Mouse (Mus musculus) ES-E14 (cell line): ENCODE results near the gene D930007J09Rik. TPM values are rescaled to one million over a fixed set of nuclear protein-coding genes. Genes with fewer than 3 reads are reported as not detected.

Source experiments
- DNase-seq: peaks from one replicate; pipeline ENCODE4 v3.0.0-alpha.2; 2013; ENCODE audit warnings: low read depth, low spot score
- H3K27ac ChIP-seq: 2 replicates; pipeline ENCODE4 v1.5.1; 2012; ENCODE audit warnings: low read depth, mild to moderate bottlenecking, low read length, moderate library complexity, mixed read lengths; ENCODE audit not compliant: poor library complexity, insufficient read depth, severe bottlenecking
- H3K36me3 ChIP-seq: 2 replicates; pipeline ENCODE4 v1.6.1; 2012; ENCODE audit warnings: mild to moderate bottlenecking, low read length, moderate library complexity, mixed read lengths; ENCODE audit not compliant: control insufficient read depth, poor library complexity, insufficient read depth, severe bottlenecking
- H3K4me1 ChIP-seq, 2 experiments: fragments of 150-350 bp in 1 of 2; sonication (generic) in 1 of 2; 2 replicates each; pipeline ENCODE4 v1.6.1; 2012; ENCODE audit warnings: low read length in 2 of 2, mild to moderate bottlenecking in 1 of 2, mixed read lengths in 1 of 2; ENCODE audit not compliant: control insufficient read depth in 2 of 2, insufficient read depth in 2 of 2, poor library complexity in 1 of 2
- H3K4me3 ChIP-seq, 2 experiments: fragments of 150-350 bp in 1 of 2; sonication (generic) in 1 of 2; 2 replicates each; pipeline ENCODE4 v1.5.1; 2012; ENCODE audit warnings: low read length in 2 of 2, low read depth in 1 of 2, mild to moderate bottlenecking in 1 of 2, mixed read lengths in 1 of 2; ENCODE audit not compliant: insufficient read depth in 1 of 2, poor library complexity in 1 of 2, severe bottlenecking in 1 of 2
- H3K9ac ChIP-seq: 2 replicates; pipeline ENCODE4 v1.6.1; 2012; ENCODE audit warnings: low read depth, mild to moderate bottlenecking, low read length, mixed read lengths; ENCODE audit not compliant: poor library complexity, insufficient read depth, severe bottlenecking
- H3K9me3 ChIP-seq: fragments of 150-350 bp; sonication (generic); 2 replicates; pipeline ENCODE4 v1.6.1; 2012; ENCODE audit warnings: low read depth, mild to moderate bottlenecking, low read length; ENCODE audit not compliant: control insufficient read depth, insufficient read depth
- CHD2 ChIP-seq: IDR thresholded peaks from 2 replicates; pipeline ENCODE4 v1.6.1; 2014; ENCODE audit warnings: mild to moderate bottlenecking, low read depth, low read length, inconsistent platforms
- HCFC1 ChIP-seq: IDR thresholded peaks from 2 replicates; pipeline ENCODE4 v1.6.1; 2012; ENCODE audit warnings: low read length, inconsistent platforms, borderline replicate concordance; ENCODE audit not compliant: insufficient read depth
- MAFK ChIP-seq: IDR thresholded peaks from 2 replicates; pipeline ENCODE4 v1.6.1; 2014; ENCODE audit warnings: mild to moderate bottlenecking, low read depth, low read length, inconsistent platforms; ENCODE audit not compliant: insufficient read depth
- ZC3H11A ChIP-seq: IDR thresholded peaks from 2 replicates; pipeline ENCODE4 v1.6.1; 2012; ENCODE audit warnings: low read depth, mild to moderate bottlenecking, inconsistent platforms, low read length, borderline replicate concordance
- ZNF384 ChIP-seq: IDR thresholded peaks from 2 replicates; pipeline ENCODE4 v1.6.1; 2012; ENCODE audit warnings: low read depth, low read length, inconsistent platforms
- in situ Hi-C, 2 experiments: fragments of 600-800 bp; cut with MboI; formaldehyde crosslinking; loops; one replicate each; pipeline ENCODE4 v1.15.1; 2025; ENCODE audit warnings: low sequenced_read_pairs in 2 of 2, inconsistent platforms in 1 of 2; ENCODE audit not compliant: unreplicated experiment in 2 of 2
- total RNA-seq: library from RNA; depleted of rRNA; stranded (reverse); fragments of 300-350 nt; gene quantifications from 2 replicates; pipeline ENCODE4 v1.2.3, GENCODE M21; 2012

D930007J09Rik gene
- total RNA-seq, 1 experiment: 6.7 TPM

DNA sequence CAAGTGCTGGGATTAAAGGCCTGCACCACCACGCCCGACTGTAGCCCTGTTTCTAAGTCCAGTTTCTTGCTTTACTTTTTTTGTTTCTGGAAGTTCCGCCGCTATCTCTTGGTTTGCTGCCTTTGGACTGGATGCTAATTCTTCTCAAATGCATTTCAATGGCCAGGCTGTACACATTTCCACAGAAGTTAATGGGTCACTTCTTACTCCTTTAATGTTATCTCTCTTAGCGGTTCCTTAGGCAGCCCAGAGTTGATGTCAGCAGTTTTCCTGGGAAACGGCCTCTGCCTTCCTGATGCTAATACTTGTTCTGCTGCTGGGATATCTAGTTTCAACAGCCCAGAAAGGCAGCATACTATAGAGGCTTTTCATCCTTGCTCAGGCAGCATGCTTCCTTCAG lies 20.5 kb upstream of the D930007J09Rik start:
- H3K4me3 ChIP-seq: no peak overlapping the region
- H3K9ac ChIP-seq: no peak overlapping the region
- no peak for DNase-seq
- H3K4me1 ChIP-seq: peaks cover 0 to 2% of the 10 kb centered on the region in 2 experiments; a peak in 1 of 4 replicates
- in situ Hi-C loops: no loop called here
- no peaks in the 10 kb centered on the region for H3K9me3 ChIP-seq
- peaks cover 10% of the 10 kb centered on the region for H3K36me3 ChIP-seq
- no peak for TF ChIP-seq HCFC1
- TF ChIP-seq ZNF384: no peak
- no peak for TF ChIP-seq CHD2
- TF ChIP-seq MAFK: 0 out of 2 replicates have a peak, but pooled peaks have one; percentile 35
- H3K27ac ChIP-seq: no peak overlapping the region

DNA sequence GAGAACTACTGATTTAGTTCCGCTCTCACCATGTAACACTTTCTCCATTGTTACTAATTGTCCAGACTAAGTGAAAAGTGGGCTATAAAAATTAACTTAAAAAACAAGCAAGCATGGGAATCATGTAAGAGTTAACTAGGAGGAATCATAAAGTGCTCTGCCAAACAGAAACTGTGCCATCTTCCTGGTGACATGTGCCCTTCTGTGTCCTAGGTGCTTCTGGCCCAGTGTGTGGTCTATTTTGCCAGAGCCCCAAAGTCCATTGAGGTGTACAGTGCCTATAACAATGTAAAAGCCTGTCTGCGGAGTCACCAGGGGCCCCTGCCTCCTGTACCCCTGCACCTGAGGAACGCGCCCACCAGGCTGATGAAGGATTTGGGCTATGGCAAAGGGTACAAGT lies 19.0 kb upstream of the D930007J09Rik start:
- no peaks in the 10 kb centered on the region for H3K9me3 ChIP-seq
- H3K4me1 ChIP-seq: peaks cover 0 to 2% of the 10 kb centered on the region in 2 experiments; a peak in 1 of 4 replicates
- no peak overlapping the region for H3K4me3 ChIP-seq
- no peak overlapping the region for H3K9ac ChIP-seq
- no peak overlapping the region for H3K27ac ChIP-seq
- in situ Hi-C loops: no loop called here
- peaks cover 13% of the 10 kb centered on the region for H3K36me3 ChIP-seq
- no peak for DNase-seq
- no peak for TF ChIP-seq HCFC1
- no peak for TF ChIP-seq ZNF384
- no peak for TF ChIP-seq CHD2
- TF ChIP-seq ZC3H11A: no peak
- TF ChIP-seq MAFK: no peak

DNA sequence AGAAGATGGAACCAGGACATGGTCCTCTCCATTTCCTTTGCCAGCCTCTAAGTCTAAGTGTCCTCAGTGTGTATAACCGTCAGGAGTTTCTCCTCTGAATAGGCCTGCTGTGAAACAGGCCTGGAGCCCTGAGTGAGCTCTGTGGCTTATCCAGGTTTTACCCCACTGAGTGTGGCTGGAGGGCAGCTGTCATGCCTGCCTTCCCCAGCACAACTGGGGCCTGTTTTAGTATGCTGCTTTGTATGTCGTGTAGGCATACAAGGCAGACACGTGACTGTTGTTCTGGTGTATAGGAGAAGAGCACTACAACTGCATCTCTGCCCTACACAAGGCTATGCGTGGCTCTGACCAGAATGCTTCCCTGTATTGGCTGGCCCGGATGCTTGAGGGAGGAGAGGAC lies 17.3 kb upstream of the D930007J09Rik start:
- DNase-seq: no peak
- Histone ChIP-seq H3K27ac (no peak overlapping the region), H3K4me3 (no peak overlapping the region), H3K9ac (no peak overlapping the region), H3K9me3 (no peaks in the 10 kb centered on the region), H3K36me3 (peaks cover 15% of the 10 kb centered on the region), H3K4me1 (peaks cover 0 to 2% of the 10 kb centered on the region in 2 experiments; a peak in 1 of 4 replicates)
- no peak for TF ChIP-seq MAFK
- TF ChIP-seq ZC3H11A: no peak
- no peak for TF ChIP-seq CHD2
- TF ChIP-seq ZNF384: no peak
- no peak for TF ChIP-seq HCFC1
- in situ Hi-C loops: no loop called here

DNA sequence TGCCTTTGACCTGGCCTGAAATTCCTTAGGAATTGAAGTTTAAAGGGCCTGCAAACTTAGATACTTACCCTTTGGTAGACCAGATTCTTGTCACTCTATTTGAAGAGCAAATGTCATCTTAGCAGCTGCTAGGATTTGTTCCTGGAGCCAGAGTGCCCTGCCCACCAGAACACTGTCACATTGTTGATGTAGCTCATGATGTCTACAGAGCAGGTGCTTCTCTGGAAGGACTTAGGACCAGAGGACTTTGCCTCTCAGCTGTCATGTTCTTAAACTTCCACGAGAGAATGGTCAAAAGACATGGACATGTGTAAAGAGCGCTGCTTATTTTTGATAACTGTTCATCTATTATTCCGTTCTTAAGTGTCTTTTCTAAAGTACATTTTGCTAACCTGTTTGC lies 16.6 kb upstream of the D930007J09Rik start:
- Histone ChIP-seq H3K9ac (no peak overlapping the region), H3K9me3 (no peaks in the 10 kb centered on the region), H3K27ac (no peak overlapping the region), H3K36me3 (peaks cover 15% of the 10 kb centered on the region), H3K4me3 (no peak overlapping the region), H3K4me1 (peaks cover 0 to 2% of the 10 kb centered on the region in 2 experiments; a peak in 1 of 4 replicates)
- in situ Hi-C loops: no loop called here
- no peak for TF ChIP-seq ZNF384
- TF ChIP-seq MAFK: no peak
- no peak for TF ChIP-seq ZC3H11A
- DNase-seq: no peak

DNA sequence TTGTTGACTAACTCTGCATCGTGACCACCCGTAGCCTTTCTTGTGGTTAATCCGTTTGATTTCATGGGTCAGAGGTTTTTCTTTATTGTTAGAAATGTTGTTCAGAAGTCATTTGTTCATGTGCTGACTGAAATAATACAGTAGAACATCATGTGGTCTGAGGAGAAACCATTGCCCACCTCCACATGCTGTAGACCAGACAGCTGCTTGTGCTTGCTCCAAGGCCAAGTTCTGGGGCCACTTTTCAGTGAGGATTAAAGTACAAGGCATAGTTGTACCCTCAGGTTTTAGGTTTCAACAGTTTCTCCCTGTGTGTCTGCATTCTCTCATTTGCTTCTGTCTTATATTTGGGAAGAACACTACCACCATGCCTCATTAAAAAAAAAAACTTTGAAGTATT lies 5.0 kb upstream of the D930007J09Rik start:
- Histone ChIP-seq H3K9ac (no peak overlapping the region), H3K27ac (no peak overlapping the region), H3K4me1 (peaks cover 2 to 5% of the 10 kb centered on the region in 2 experiments; a peak in 2 of 4 replicates), H3K36me3 (peaks cover 4% of the 10 kb centered on the region; the same call in 1 of the 2 replicates), H3K9me3 (no peaks in the 10 kb centered on the region), H3K4me3 (no peak overlapping the region)
- DNase-seq: no peak
- TF ChIP-seq HCFC1: no peak
- no peak for TF ChIP-seq ZC3H11A
- no peak for TF ChIP-seq ZNF384
- TF ChIP-seq CHD2: no peak
- no peak for TF ChIP-seq MAFK
- in situ Hi-C loops: no loop called here
